Mouse (Mus musculus): ENCODE results near the gene Rassf1. TPM values are rescaled to one million over a fixed set of nuclear protein-coding genes. Genes with fewer than 3 reads are reported as not detected.

Rassf1 gene
- total and polyA plus RNA-seq, 3 experiments = 11.6 to 17.7 (median 15.3) TPM

DNA sequence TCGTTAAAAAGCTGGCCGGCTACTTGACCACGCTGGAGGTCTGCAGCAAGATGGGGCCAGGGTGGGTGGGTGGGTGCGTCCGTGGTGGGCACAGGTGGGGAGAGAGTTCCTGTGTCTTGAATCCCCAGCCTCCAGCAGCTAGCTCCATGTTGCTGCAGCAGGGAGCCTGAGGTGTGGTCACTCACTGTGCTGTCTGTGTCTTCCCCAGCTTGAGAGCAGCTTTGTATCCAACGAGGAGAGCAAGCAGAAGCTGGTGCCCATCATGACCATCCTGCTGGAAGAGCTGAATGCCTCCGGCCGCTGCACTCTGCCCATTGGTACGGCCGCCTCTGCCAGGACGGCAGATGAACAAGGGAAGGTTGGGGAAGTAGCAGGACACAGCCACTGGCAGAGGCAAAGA, 8.1 kb upstream of the Rassf1 start:
- Histone ChIP-seq H3K27ac (ENCODE audit: insufficient read depth, low read depth) (no peak overlapping the region), H3K4me3 (replicated peaks in 1 of 3; ENCODE audit: low read depth in 2 of 3, low read length in 2 of 3, poor library complexity in 1 of 3) (no peak overlapping the region), H3K27me3 (replicated peaks) (no peaks in the 10 kb centered on the region), H3K79me2 (replicated peaks; ENCODE audit: control insufficient read depth, extremely low read depth, insufficient read depth, poor library complexity, severe bottlenecking) (no peaks in the 10 kb centered on the region), H3K9ac (ENCODE audit: insufficient read depth, low read depth) (no peak overlapping the region), H3K36me3 (replicated peaks in 1 of 2; ENCODE audit: control insufficient read depth in 1 of 2, insufficient read depth in 1 of 2, low read length in 1 of 2) (peaks cover 38 to 48% of the 10 kb centered on the region in 2 experiments), H3K4me1 (ENCODE audit: control insufficient read depth in 1 of 2, insufficient read depth in 2 of 2) (peaks cover 5 to 45% of the 10 kb centered on the region in 2 experiments; a peak in 2 of 4 replicates), H3K9me3 (replicated peaks; ENCODE audit: low read length) (no peaks in the 10 kb centered on the region), H3K4me2 (ENCODE audit: insufficient read depth, low read depth, poor library complexity, severe bottlenecking) (no peak overlapping the region)
- dilution Hi-C loops (cut with MboI; ENCODE audit: extremely low pct_ligation_motif_present, extremely low pct_unique_long_range_greater_than_20kb, low sequenced_read_pairs) = no loop called here
- in situ Hi-C loops (cut with MboI; ENCODE audit: low pct_ligation_motif_present, low pct_unique_long_range_greater_than_20kb, low sequenced_read_pairs) = no loop called here
- TF ChIP-seq SMC3 (IDR thresholded peaks at IDR 0.05; ENCODE audit: low read depth, low read length) = no peak
- no peak for TF ChIP-seq BHLHE40 (IDR thresholded peaks at IDR 0.05; ENCODE audit: low read depth, low read length)
- TF ChIP-seq ETS1 (conservative IDR thresholded peaks at IDR 0.05; ENCODE audit: low read depth, low read length) = no peak
- TF ChIP-seq CHD2 (IDR thresholded peaks at IDR 0.05; ENCODE audit: low read length) = no peak
- TF ChIP-seq JUN (IDR thresholded peaks at IDR 0.05; ENCODE audit: insufficient read depth, low read depth, low read length) = no peak
- TF ChIP-seq UBTF (IDR thresholded peaks at IDR 0.05; ENCODE audit: low read depth, low read length) = no peak
- no peak for TF ChIP-seq ZMIZ1 (IDR thresholded peaks at IDR 0.05; ENCODE audit: low read depth, low read length)
- TF ChIP-seq PAX5 (IDR thresholded peaks at IDR 0.05; ENCODE audit: low read length) = no peak
- TF ChIP-seq POLR2A (IDR thresholded peaks at IDR 0.05; ENCODE audit: low read depth, low read length) = no peak
- no peak for TF ChIP-seq HCFC1 (IDR thresholded peaks at IDR 0.05; ENCODE audit: low read depth, low read length)
- TF ChIP-seq ZC3H11A (IDR thresholded peaks at IDR 0.05; ENCODE audit: low read depth, low read length) = no peak
- no peak for TF ChIP-seq SIN3A (IDR thresholded peaks at IDR 0.05; ENCODE audit: low read length)
- no peak for DNase-seq (ENCODE audit: extremely low read depth)

DNA sequence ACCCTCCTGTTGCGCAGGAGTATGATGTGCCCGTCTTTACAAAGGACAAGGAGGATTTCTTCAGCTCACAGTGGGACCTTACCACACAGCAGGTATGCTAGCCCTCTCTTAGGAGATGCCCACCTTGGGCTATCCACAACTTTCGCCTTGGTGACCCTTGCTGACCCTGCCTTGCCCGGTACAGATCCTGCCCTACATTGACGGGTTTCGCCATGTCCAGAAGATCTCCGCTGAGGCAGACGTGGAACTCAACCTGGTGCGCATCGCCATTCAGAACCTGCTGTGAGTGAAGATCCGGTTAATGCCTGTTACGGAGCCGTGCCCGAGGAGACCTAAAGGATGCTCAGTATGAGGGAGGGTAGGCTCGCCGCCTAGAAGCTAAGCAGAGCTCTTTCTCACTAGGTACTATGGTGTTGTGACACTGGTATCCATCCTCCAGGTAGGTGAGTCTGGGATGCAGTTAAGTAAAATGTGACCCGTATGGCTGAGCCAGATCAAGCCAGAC, 7.1 kb upstream of the Rassf1 start:
- Histone ChIP-seq H3K9me3 (replicated peaks; ENCODE audit: low read length) (no peaks in the 10 kb centered on the region), H3K9ac (ENCODE audit: insufficient read depth, low read depth) (no peak overlapping the region), H3K4me3 (replicated peaks in 1 of 3; ENCODE audit: low read depth in 2 of 3, low read length in 2 of 3, poor library complexity in 1 of 3) (no peak overlapping the region), H3K4me2 (ENCODE audit: insufficient read depth, low read depth, poor library complexity, severe bottlenecking) (no peak overlapping the region), H3K36me3 (replicated peaks in 1 of 2; ENCODE audit: control insufficient read depth in 1 of 2, insufficient read depth in 1 of 2, low read length in 1 of 2) (peaks cover 29 to 39% of the 10 kb centered on the region in 2 experiments), H3K27me3 (replicated peaks) (no peaks in the 10 kb centered on the region), H3K27ac (ENCODE audit: insufficient read depth, low read depth) (no peak overlapping the region), H3K4me1 (ENCODE audit: control insufficient read depth in 1 of 2, insufficient read depth in 2 of 2) (peaks cover 5 to 45% of the 10 kb centered on the region in 2 experiments; a peak in 2 of 4 replicates), H3K79me2 (replicated peaks; ENCODE audit: control insufficient read depth, extremely low read depth, insufficient read depth, poor library complexity, severe bottlenecking) (no peaks in the 10 kb centered on the region)
- in situ Hi-C loops (cut with MboI; ENCODE audit: low pct_ligation_motif_present, low pct_unique_long_range_greater_than_20kb, low sequenced_read_pairs) = no loop called here
- TF ChIP-seq PAX5 (IDR thresholded peaks at IDR 0.05; ENCODE audit: low read length) (no peak), POLR2AphosphoS2 (IDR thresholded peaks at IDR 0.05; ENCODE audit: low read depth, low read length) (no peak), ETS1 (conservative IDR thresholded peaks at IDR 0.05; ENCODE audit: low read depth, low read length) (no peak), NELFE (IDR thresholded peaks at IDR 0.05; ENCODE audit: low read depth, low read length) (no peak), SMC3 (IDR thresholded peaks at IDR 0.05; ENCODE audit: low read depth, low read length) (no peak), RCOR1 (conservative IDR thresholded peaks at IDR 0.05; ENCODE audit: low read depth, low read length) (no peak), BHLHE40 (IDR thresholded peaks at IDR 0.05; ENCODE audit: low read depth, low read length) (no peak), MEF2A (IDR thresholded peaks at IDR 0.05; ENCODE audit: borderline replicate concordance, low read depth, low read length) (no peak), MXI1 (IDR thresholded peaks at IDR 0.05; ENCODE audit: low read depth, low read length) (no peak), ZMIZ1 (IDR thresholded peaks at IDR 0.05; ENCODE audit: low read depth, low read length) (no peak), JUND (conservative IDR thresholded peaks at IDR 0.05; ENCODE audit: low read depth, low read length) (no peak)
- no peak for DNase-seq (ENCODE audit: extremely low read depth)
- dilution Hi-C loops (cut with MboI; ENCODE audit: extremely low pct_ligation_motif_present, extremely low pct_unique_long_range_greater_than_20kb, low sequenced_read_pairs) = no loop called here
